18 mouse cellular contexts compared by ENCODE assay signal in the genomic region with DNA sequence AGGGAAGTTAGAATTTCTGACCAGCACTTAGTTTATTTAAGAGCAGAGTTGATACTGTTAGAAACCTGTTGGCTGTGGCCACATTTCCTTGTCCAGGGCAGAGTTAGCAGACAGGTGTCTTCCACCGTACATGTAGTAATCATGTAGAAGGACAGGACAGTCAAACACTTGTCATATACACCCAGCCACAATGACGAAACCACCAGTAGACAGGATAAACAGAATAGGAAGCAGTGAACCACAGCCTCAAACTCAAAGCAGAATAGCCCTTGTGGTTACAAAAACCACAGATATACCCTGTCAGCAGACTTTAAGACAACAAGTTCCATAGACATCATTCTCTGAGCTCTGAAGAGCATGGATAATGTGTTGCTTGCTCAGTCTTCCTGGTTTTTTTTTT. TPM values are rescaled to one million over a fixed set of nuclear protein-coding genes. Genes with fewer than 3 reads are reported as not detected.
A peak's percentile ranks its signal among the peaks of the same experiment; 100 is the strongest.
DNase-seq lines count a peak whose midpoint lies in the region; ATAC-seq and TF ChIP-seq lines count a peak whose summit lies in the region.
"Had no signal": no experiment of that assay in that cellular context is flagged by ENCODE, and none has a peak within 500 bp of the region (broad histone marks: within the 10 kb centered on the region; RNA-seq: fewer than 3 reads in every experiment).

No protein-coding gene starts in this region.

- WGBS in liver, embryonic 11.5 days = 37% methylated on average over 2 of the region's 2 CpGs
- WGBS in liver, embryonic 12.5 days (ENCODE audit: insufficient replicate concordance) = 14% methylated on average over 2 of the region's 2 CpGs

- no peak overlapping the region for H3K27ac ChIP-seq in liver, embryonic 11.5 days (ENCODE audit: low read depth, low read length)
- H3K27ac ChIP-seq in liver, embryonic 12.5 days = no peak overlapping the region
- H3K27ac ChIP-seq in layer of hippocampus, adult 2 months = no peak overlapping the region
- H3K27ac ChIP-seq: forebrain, embryonic 13.5 days; heart, adult 2 months; liver, embryonic 14.5 days had no signal

- H3K4me1 ChIP-seq in liver, embryonic 11.5 days (replicated peaks; ENCODE audit: control insufficient read depth, insufficient read depth, low read length) = no peaks in the 10 kb centered on the region
- no peaks in the 10 kb centered on the region for H3K4me1 ChIP-seq in liver, embryonic 12.5 days

- ATAC-seq in liver, embryonic 11.5 days (replicated peaks; ENCODE audit: low FRiP score) = 0 out of 2 replicates have a peak, but pooled peaks have one; percentile 31
- ATAC-seq in liver, embryonic 12.5 days = no peak
- ATAC-seq in inflammation-experienced regulatory T-cells, adult 6 months = peak; percentile 25
- peak; percentile 33; the same call in 1 of the 2 replicates for ATAC-seq in neutrophil, adult 5-6 weeks (ENCODE audit: extremely low read depth, insufficient number of reproducible peaks, low FRiP score, poor library complexity, severe bottlenecking)
- ATAC-seq: forebrain, embryonic 13.5 days had no signal

- H3K9ac ChIP-seq in liver, embryonic 11.5 days (ENCODE audit: low read depth, low read length) = no peak overlapping the region
- H3K9ac ChIP-seq in liver, embryonic 12.5 days = no peak overlapping the region
- H3K9ac ChIP-seq: forebrain, embryonic 13.5 days; liver, embryonic 14.5 days had no signal

- TF ChIP-seq CTCF in layer of hippocampus, adult 2 months (conservative IDR thresholded peaks at IDR 0.05) = no peak

- H3K4me3 ChIP-seq in liver, embryonic 11.5 days (ENCODE audit: low read depth, low read length) = no peak overlapping the region
- no peak overlapping the region for H3K4me3 ChIP-seq in liver, embryonic 12.5 days
- H3K4me3 ChIP-seq in layer of hippocampus, adult 2 months = no peak overlapping the region
- H3K4me3 ChIP-seq: forebrain, embryonic 13.5 days; heart, adult 2 months had no signal

- H3K4me2 ChIP-seq in liver, embryonic 11.5 days = no peak overlapping the region
- H3K4me2 ChIP-seq in liver, embryonic 12.5 days = no peak overlapping the region
- H3K4me2 ChIP-seq: forebrain, embryonic 13.5 days had no signal

- H3K9me3 ChIP-seq in liver, embryonic 11.5 days (ENCODE audit: control insufficient read depth, low read length) = no peaks in the 10 kb centered on the region
- no peaks in the 10 kb centered on the region for H3K9me3 ChIP-seq in liver, embryonic 12.5 days (replicated peaks)

- H3K36me3 ChIP-seq in liver, embryonic 11.5 days (ENCODE audit: control insufficient read depth, insufficient read depth, low read length) = no peaks in the 10 kb centered on the region
- H3K36me3 ChIP-seq in liver, embryonic 12.5 days = no peaks in the 10 kb centered on the region

- no peak for DNase-seq in liver, embryonic 11.5 days (ENCODE audit: low spot score)
- DNase-seq in Muller cell, postnatal 12 days (ENCODE audit: inconsistent ontology term) = peak; percentile 37
- DNase-seq in kidney, adult 9 months = no peak
- DNase-seq in layer of hippocampus, adult 2 months (ENCODE audit: low spot score in 2 of 2) = no peak
- no peak for DNase-seq in cerebellum, postnatal 25 days
- DNase-seq: adrenal gland, postnatal 14 days; heart, adult 2 months; heart, postnatal 10 days; right cerebral cortex, postnatal 4 days; thymus, postnatal 14 days had no signal

- no peaks in the 10 kb centered on the region for H3K27me3 ChIP-seq in liver, embryonic 11.5 days (replicated peaks; ENCODE audit: control insufficient read depth, insufficient read depth, low read length)
- H3K27me3 ChIP-seq in liver, embryonic 12.5 days (replicated peaks) = no peaks in the 10 kb centered on the region
- H3K27me3 ChIP-seq: forebrain, embryonic 13.5 days had no signal

RNA-seq across cellular contexts. Expression of gene Ccdc54, which starts 41.6 kb away (rescaled TPM):
- not detected in 2 replicates for polyA plus RNA-seq in liver, embryonic 11.5 days (2014; fragmentation: Nextera tagmentation; extraction: Ambion mirVana)
- polyA plus RNA-seq in liver, embryonic 12.5 days (2016; fragmentation: Nextera tagmentation; extraction: Ambion mirVana) = not detected in 2 replicates
- not detected for polyA plus RNA-seq in inflammation-experienced regulatory T-cells, adult 6 months (2017; shearing (Covaris generic))
- total RNA-seq in neutrophil, adult 5-6 weeks (2017) = not detected in 2 replicates
- not detected for total RNA-seq in layer of hippocampus, adult 2 months (2021)
- total RNA-seq: adrenal gland, postnatal 14 days; heart, adult 2 months; heart, postnatal 10 days; layer of hippocampus, postnatal 10 days; left cerebral cortex, postnatal 25 days had no signal
- polyA plus RNA-seq: forebrain, embryonic 13.5 days; kidney, embryonic 16.5 days; liver, embryonic 14.5 days had no signal
